Mouse (Mus musculus) kidney, adult 2 months (tissue): ENCODE data around the gene Me3. TPM values are rescaled to one million over a fixed set of nuclear protein-coding genes. Genes with fewer than 3 reads are reported as not detected.

Experiments
- DNase-seq: peaks from one replicate; pipeline ENCODE4 v3.0.0; 2021
- H3K27ac ChIP-seq: fragments of 200-500 bp; 2 replicates; pipeline ENCODE4 v1.5.1; 2012; ENCODE audit warnings: low read depth, low read length, control low read depth, inconsistent platforms; ENCODE audit not compliant: insufficient read depth
- H3K27me3 ChIP-seq: fragments of 200-500 bp; replicated peaks from 2 replicates; pipeline ENCODE4 v1.6.1; 2012; ENCODE audit warnings: mild to moderate bottlenecking, moderate library complexity, low read length, inconsistent platforms; ENCODE audit not compliant: control insufficient read depth, insufficient read depth
- H3K36me3 ChIP-seq: fragments of 200-500 bp; 2 replicates; pipeline ENCODE4 v1.6.1; 2012; ENCODE audit warnings: mild to moderate bottlenecking, moderate library complexity, low read length, inconsistent platforms; ENCODE audit not compliant: control insufficient read depth, insufficient read depth
- H3K4me1 ChIP-seq: fragments of 200-500 bp; 2 replicates; pipeline ENCODE4 v1.6.1; 2011; ENCODE audit warnings: low read length; ENCODE audit not compliant: control insufficient read depth, insufficient read depth
- H3K4me3 ChIP-seq: fragments of 200-500 bp; 2 replicates; pipeline ENCODE4 v1.5.1; 2011; ENCODE audit warnings: mild to moderate bottlenecking, low read depth, low read length, control low read depth; ENCODE audit not compliant: insufficient read depth
- CTCF ChIP-seq: fragments of 200-500 bp; conservative IDR thresholded peaks from 2 replicates; pipeline ENCODE4 v1.5.1; 2011; ENCODE audit warnings: low read depth, mild to moderate bottlenecking, control low read depth, low read length, moderate library complexity, mixed read lengths; ENCODE audit not compliant: insufficient read depth, insufficient read length
- POLR2A ChIP-seq: fragments of 200-500 bp; IDR thresholded peaks from one replicate; pipeline ENCODE4 v1.6.1; 2011; ENCODE audit warnings: low read depth, low read length, control low read depth
- WGBS: fragments of 180-500 bp; shearing (Covaris S2); methylation state at CpG from one replicate; pipeline ENCODE4 v1.1.7; 2018; 5-methylcytosine and 5-hydroxymethylcytosine counted together
- polyA plus RNA-seq: library from polyadenylated mRNA; depleted of rRNA; stranded (reverse); fragments of >200 nt; gene quantifications from 2 replicates; pipeline ENCODE4 v1.2.3, GENCODE M21; 2012; rRNA removed

The Me3 gene
- 87.0 and 89.3 TPM in 2 replicates for polyA plus RNA-seq

- H3K27me3 ChIP-seq: no peaks in the 10 kb centered on the region
- H3K36me3 ChIP-seq: no peaks in the 10 kb centered on the region
- H3K4me3 ChIP-seq: peak within 1 kb of the TSS; percentile 58
- peak within 1 kb of the TSS; percentile 96 for H3K27ac ChIP-seq
- H3K4me1 ChIP-seq: peaks cover 3% of the 10 kb centered on the region; the same call in 1 of the 2 replicates
- 4% methylated on average over 49 of the region's 49 CpGs for WGBS
- no peak for TF ChIP-seq CTCF
- TF ChIP-seq POLR2A: no peak
- DNase-seq: peak; percentile 88
Observed at GRCm38 (mm10) chr7:89632342-89633251, at the start of gene Me3. TSS of gene Me3 (plus strand) at chr7:89632392.

- TF ChIP-seq POLR2A: no peak
- no peak for TF ChIP-seq CTCF
- Histone ChIP-seq H3K27ac (no peak overlapping the region), H3K4me1 (no peaks in the 10 kb centered on the region), H3K27me3 (no peaks in the 10 kb centered on the region), H3K4me3 (no peak overlapping the region), H3K36me3 (no peaks in the 10 kb centered on the region)
- WGBS: 72% methylated on average over 5 of the region's 5 CpGs
- no peak for DNase-seq
Observed at GRCm38 (mm10) chr7:89590039-89590438, 42.2 kb upstream of the Me3 start.

GRCm38 (mm10) chr7:89590542-89591251, 41.5 kb upstream of the Me3 start:
- Histone ChIP-seq H3K4me3 (no peak overlapping the region), H3K27ac (no peak overlapping the region), H3K27me3 (no peaks in the 10 kb centered on the region), H3K4me1 (no peaks in the 10 kb centered on the region), H3K36me3 (no peaks in the 10 kb centered on the region)
- TF ChIP-seq POLR2A: no peak
- TF ChIP-seq CTCF: no peak
- 78% methylated on average over 3 of the region's 3 CpGs for WGBS
- no peak for DNase-seq

- Histone ChIP-seq H3K27me3 (no peaks in the 10 kb centered on the region), H3K27ac (no peak overlapping the region), H3K36me3 (no peaks in the 10 kb centered on the region), H3K4me1 (no peaks in the 10 kb centered on the region), H3K4me3 (no peak overlapping the region)
- 90% methylated on average over 2 of the region's 2 CpGs for WGBS
- DNase-seq: no peak
- TF ChIP-seq CTCF (no peak), POLR2A (no peak)
Observed at GRCm38 (mm10) chr7:89595813-89596212, 36.4 kb upstream of the Me3 start.

GRCm38 (mm10) chr7:89605589-89606536, 26.3 kb upstream of the Me3 start:
- WGBS: 67% methylated on average over 8 of the region's 8 CpGs
- Histone ChIP-seq H3K27me3 (no peaks in the 10 kb centered on the region), H3K36me3 (no peaks in the 10 kb centered on the region), H3K27ac (no peak overlapping the region), H3K4me3 (no peak overlapping the region), H3K4me1 (no peaks in the 10 kb centered on the region)
- no peak for DNase-seq
- TF ChIP-seq POLR2A: no peak

GRCm38 (mm10) chr7:89607329-89607728, 24.9 kb upstream of the Me3 start:
- TF ChIP-seq POLR2A (no peak), CTCF (no peak)
- no peak for DNase-seq
- Histone ChIP-seq H3K4me3 (no peak overlapping the region), H3K27ac (no peak overlapping the region), H3K27me3 (no peaks in the 10 kb centered on the region), H3K36me3 (no peaks in the 10 kb centered on the region), H3K4me1 (no peaks in the 10 kb centered on the region)
- 90% methylated on average over 6 of the region's 6 CpGs for WGBS

GRCm38 (mm10) chr7:89611236-89611635, 21.0 kb upstream of the Me3 start:
- Histone ChIP-seq H3K36me3 (no peaks in the 10 kb centered on the region), H3K27ac (no peak overlapping the region), H3K4me1 (no peaks in the 10 kb centered on the region), H3K4me3 (no peak overlapping the region), H3K27me3 (no peaks in the 10 kb centered on the region)
- TF ChIP-seq POLR2A: no peak
- no peak for TF ChIP-seq CTCF
- no peak for DNase-seq
- 75% methylated on average over 7 of the region's 7 CpGs for WGBS
